Mouse (Mus musculus) testis, adult 2 months (tissue): ENCODE results near the gene Thada. TPM values are rescaled to one million over a fixed set of nuclear protein-coding genes. Genes with fewer than 3 reads are reported as not detected.

Source experiments
- H3K27ac ChIP-seq: fragments of 200-500 bp; 2 replicates; pipeline ENCODE4 v1.5.1; 2012; ENCODE audit warnings: low read depth, low read length; ENCODE audit not compliant: control insufficient read depth, insufficient read depth
- H3K27me3 ChIP-seq: fragments of 200-500 bp; 2 replicates; pipeline ENCODE4 v1.6.1; 2012; ENCODE audit warnings: mild to moderate bottlenecking, low read length, moderate library complexity; ENCODE audit not compliant: control insufficient read depth, insufficient read depth
- H3K36me3 ChIP-seq: fragments of 200-500 bp; 2 replicates; pipeline ENCODE4 v1.6.1; 2012; ENCODE audit warnings: mild to moderate bottlenecking, low read length; ENCODE audit not compliant: control insufficient read depth, insufficient read depth
- H3K4me1 ChIP-seq: fragments of 200-500 bp; 2 replicates; pipeline ENCODE4 v1.6.1; 2012; ENCODE audit warnings: low read length; ENCODE audit not compliant: control insufficient read depth, insufficient read depth
- H3K4me3 ChIP-seq: fragments of 200-500 bp; 2 replicates; pipeline ENCODE4 v1.5.1; 2012; ENCODE audit warnings: low read depth, mild to moderate bottlenecking, low read length, moderate library complexity, mixed read lengths; ENCODE audit not compliant: control insufficient read depth
- CTCF ChIP-seq: fragments of 200-500 bp; IDR thresholded peaks from 2 replicates; pipeline ENCODE4 v1.5.1; 2012; ENCODE audit warnings: low read depth, mild to moderate bottlenecking, inconsistent platforms, low read length, moderate library complexity; ENCODE audit not compliant: control insufficient read depth, insufficient read depth, insufficient replicate concordance
- POLR2A ChIP-seq: fragments of 200-500 bp; IDR thresholded peaks from 2 replicates; pipeline ENCODE4 v1.6.1; 2012; ENCODE audit warnings: low read depth, mild to moderate bottlenecking, inconsistent platforms, low read length, moderate library complexity; ENCODE audit not compliant: control insufficient read depth
- polyA plus RNA-seq: library from polyadenylated mRNA; depleted of rRNA; stranded (reverse); fragments of >200 nt; gene quantifications from 2 replicates; pipeline ENCODE4 v1.2.3, GENCODE M21; 2012

The Thada gene
- polyA plus RNA-seq, 1 experiment: 15.8 TPM

GRCm38 (mm10) chr17:84342299-84342817 is 123.6 kb downstream of the Thada start:
- Histone ChIP-seq H3K4me1 (no peaks in the 10 kb centered on the region), H3K36me3 (no peaks in the 10 kb centered on the region), H3K4me3 (no peak overlapping the region), H3K27me3 (no peaks in the 10 kb centered on the region), H3K27ac (peak overlapping the region; percentile 47)
- TF ChIP-seq POLR2A (no peak), CTCF (no peak)

- Histone ChIP-seq H3K27ac (no peak overlapping the region), H3K27me3 (no peaks in the 10 kb centered on the region), H3K4me3 (no peak overlapping the region), H3K4me1 (no peaks in the 10 kb centered on the region), H3K36me3 (no peaks in the 10 kb centered on the region)
- TF ChIP-seq POLR2A (no peak), CTCF (no peak)
Measured at GRCm38 (mm10) chr17:84341686-84342085, 124.3 kb downstream of the Thada start.

GRCm38 (mm10) chr17:84340574-84340973 is 125.4 kb downstream of the Thada start:
- H3K4me3 ChIP-seq: no peak overlapping the region
- TF ChIP-seq CTCF (no peak), POLR2A (no peak)
- no peaks in the 10 kb centered on the region for H3K4me1 ChIP-seq
- H3K36me3 ChIP-seq: no peaks in the 10 kb centered on the region
- no peak overlapping the region for H3K27ac ChIP-seq
- H3K27me3 ChIP-seq: no peaks in the 10 kb centered on the region

- Histone ChIP-seq H3K4me3 (no peak overlapping the region), H3K4me1 (no peaks in the 10 kb centered on the region), H3K36me3 (no peaks in the 10 kb centered on the region), H3K27ac (no peak overlapping the region), H3K27me3 (no peaks in the 10 kb centered on the region)
- TF ChIP-seq POLR2A (no peak), CTCF (no peak)
Measured at GRCm38 (mm10) chr17:84335996-84336395, 130.0 kb downstream of the Thada start.

GRCm38 (mm10) chr17:84335076-84335475 is 130.9 kb downstream of the Thada start:
- H3K4me3 ChIP-seq: no peak overlapping the region
- no peak overlapping the region for H3K27ac ChIP-seq
- no peaks in the 10 kb centered on the region for H3K27me3 ChIP-seq
- H3K36me3 ChIP-seq: no peaks in the 10 kb centered on the region
- TF ChIP-seq POLR2A: no peak
- TF ChIP-seq CTCF: no peak
- no peaks in the 10 kb centered on the region for H3K4me1 ChIP-seq

GRCm38 (mm10) chr17:84334241-84335014 is 131.6 kb downstream of the Thada start:
- no peaks in the 10 kb centered on the region for H3K27me3 ChIP-seq
- H3K27ac ChIP-seq: no peak overlapping the region
- no peaks in the 10 kb centered on the region for H3K36me3 ChIP-seq
- TF ChIP-seq POLR2A (no peak), CTCF (no peak)
- no peaks in the 10 kb centered on the region for H3K4me1 ChIP-seq
- no peak overlapping the region for H3K4me3 ChIP-seq

GRCm38 (mm10) chr17:84332940-84333339 is 133.1 kb downstream of the Thada start:
- TF ChIP-seq CTCF (no peak), POLR2A (no peak)
- H3K36me3 ChIP-seq: no peaks in the 10 kb centered on the region

More at GRCm38 (mm10) chr17:84332940-84333339, 133.1 kb downstream of the Thada start:
- no peaks in the 10 kb centered on the region for H3K4me1 ChIP-seq
- no peaks in the 10 kb centered on the region for H3K27me3 ChIP-seq
- no peak overlapping the region for H3K4me3 ChIP-seq
- H3K27ac ChIP-seq: no peak overlapping the region
